Mouse (Mus musculus) kidney, postnatal 0 days (tissue): ENCODE measurements around the gene Dcdc2b. TPM values are rescaled to one million over a fixed set of nuclear protein-coding genes. Genes with fewer than 3 reads are reported as not detected.
A peak's percentile ranks its signal among the peaks of the same experiment; 100 is the strongest.

ENCODE experiments used
- ATAC-seq: fragments of 200-750 bp; cut with Nextera tagmentation; replicated peaks from 2 replicates; pipeline ENCODE4 v1.8.0; 2017; ENCODE audit warnings: low read depth, moderate number of reproducible peaks, moderate TSS enrichment, moderate library complexity; ENCODE audit not compliant: low FRiP score
- DNase-seq: peaks from one replicate; pipeline ENCODE4 v3.0.0-alpha.2; 2016; ENCODE audit warnings: low spot score
- H3K27ac ChIP-seq: fragments of 300-500 bp; sonication (generic); 2 replicates; pipeline ENCODE4 v1.5.1; 2014; ENCODE audit warnings: mild to moderate bottlenecking
- H3K27me3 ChIP-seq: fragments of 300-500 bp; sonication (generic); 2 replicates; pipeline ENCODE4 v1.6.1; 2014; ENCODE audit warnings: low read length, mixed read lengths; ENCODE audit not compliant: insufficient read depth
- H3K36me3 ChIP-seq: fragments of 300-500 bp; sonication (generic); 2 replicates; pipeline ENCODE4 v1.6.1; 2014; ENCODE audit warnings: low read length, mixed read lengths; ENCODE audit not compliant: insufficient read depth
- H3K4me1 ChIP-seq: fragments of 300-500 bp; sonication (generic); replicated peaks from 2 replicates; pipeline ENCODE4 v1.6.1; 2014; ENCODE audit warnings: antibody characterized with exemption, low read length, mixed read lengths; ENCODE audit not compliant: insufficient read depth
- H3K4me2 ChIP-seq: fragments of 300-500 bp; sonication (generic); 2 replicates; pipeline ENCODE4 v1.6.1; 2014; ENCODE audit warnings: mild to moderate bottlenecking, low read length, moderate library complexity, mixed read lengths
- H3K4me3 ChIP-seq: fragments of 300-500 bp; sonication (generic); replicated peaks from 2 replicates; pipeline ENCODE4 v1.5.1; 2014; ENCODE audit warnings: low read depth, low read length
- H3K9ac ChIP-seq: fragments of 300-500 bp; sonication (generic); 2 replicates; pipeline ENCODE4 v1.6.1; 2014; ENCODE audit warnings: low read depth, low read length
- H3K9me3 ChIP-seq: fragments of 300-500 bp; sonication (generic); replicated peaks from 2 replicates; pipeline ENCODE4 v1.6.1; 2016; ENCODE audit warnings: low read length, inconsistent platforms, mixed read lengths
- CTCF ChIP-seq: IDR thresholded peaks from 2 replicates; pipeline ENCODE4 v1.5.1; 2016; ENCODE audit warnings: antibody characterized with exemption, low read depth, mild to moderate bottlenecking, moderate library complexity
- WGBS: fragments of 180-500 bp; shearing (Covaris S2); extraction: QIAGEN DNeasy Blood & Tissue Kit; methylation state at CpG from one replicate; pipeline ENCODE4 v1.1.7; 2014; 5-methylcytosine and 5-hydroxymethylcytosine counted together
- polyA plus RNA-seq: library from polyadenylated mRNA; unstranded; fragments of >200 nt; fragmentation: Nextera tagmentation; extraction: Ambion mirVana; gene quantifications from 2 replicates; pipeline ENCODE4 v1.2.1, GENCODE M21; 2015

The Dcdc2b gene
- polyA plus RNA-seq, 1 experiment from 2014 or later, result 1.9 TPM

DNA sequence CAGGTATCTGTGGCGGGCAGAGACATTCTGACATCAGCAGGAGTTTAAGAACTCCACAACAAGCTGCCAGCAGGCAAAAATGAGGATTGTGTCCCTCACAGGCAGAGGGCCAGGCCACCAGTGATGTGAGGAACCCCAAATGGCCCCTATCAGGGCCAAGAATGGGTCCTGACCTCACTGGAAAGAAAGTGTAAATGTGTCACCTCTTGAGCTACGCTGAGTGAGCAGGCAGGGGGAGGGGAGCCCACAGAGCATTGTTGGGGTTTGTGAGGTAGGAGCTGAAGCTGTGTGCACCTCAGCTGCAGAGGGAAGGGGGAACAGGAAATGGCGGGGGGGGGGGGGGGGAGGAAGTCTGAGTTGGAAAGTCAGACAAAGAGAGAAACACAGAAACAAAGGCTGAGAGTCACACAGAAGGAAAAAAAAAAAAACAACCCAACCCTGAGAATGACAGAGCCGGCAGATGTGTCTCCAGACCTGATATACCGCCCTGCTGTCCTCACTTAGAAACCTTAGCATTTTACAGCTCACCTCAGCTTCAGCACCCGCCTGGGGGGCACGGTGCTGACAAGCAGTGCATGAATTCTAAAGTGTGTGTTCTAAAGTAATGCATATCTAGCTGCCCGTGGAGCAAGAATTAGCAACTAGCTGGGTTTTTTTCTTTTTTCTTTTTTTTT lies 38.7 kb downstream of the Dcdc2b start:
- no peak overlapping the region for H3K27ac ChIP-seq
- WGBS, result 14% methylated on average over 7 of the region's 8 CpGs

DNA sequence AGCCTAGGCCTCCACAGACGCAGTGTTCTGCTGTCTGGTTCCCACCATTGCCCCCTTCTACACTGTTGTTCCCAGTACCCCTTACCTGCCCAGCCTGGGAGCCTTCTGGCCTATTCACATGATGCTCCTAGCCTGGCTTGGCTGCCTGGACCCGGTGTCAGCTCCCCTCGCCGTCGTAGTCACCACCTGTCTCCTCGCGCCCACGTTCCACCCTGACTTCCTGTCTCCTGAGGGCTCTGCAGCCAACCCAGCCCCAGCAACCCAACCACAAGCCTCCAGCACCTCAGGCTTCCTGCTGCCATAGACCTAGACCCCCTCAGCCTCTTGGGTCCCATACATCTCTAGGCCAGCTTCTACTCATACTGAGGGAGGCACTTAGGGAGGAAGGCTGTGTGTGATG lies 40.6 kb downstream of the Dcdc2b start, which contains the start of gene Lck:
Lck (minus strand) TSS at position 212 of the 400 bp plus-strand sequence.
- Histone ChIP-seq H3K27me3 (no peaks in the 10 kb centered on the region), H3K27ac (peak within 1 kb of the TSS; percentile 54), H3K4me2 (no peak within 1 kb of the TSS), H3K4me3 (no peak within 1 kb of the TSS), H3K36me3 (no peaks in the 10 kb centered on the region), H3K9ac (no peak within 1 kb of the TSS), H3K9me3 (no peaks in the 10 kb centered on the region), H3K4me1 (0 out of 2 replicates have a peak, but pooled peaks cover 4% of the 10 kb centered on the region)
- DNase-seq (no peak), ATAC-seq (no peak)
- TF ChIP-seq CTCF, result no peak
- 87% methylated on average over 8 of the region's 8 CpGs for WGBS

More for the DNA sequence above, 38.7 kb downstream of the Dcdc2b start:
- Histone ChIP-seq H3K4me1 (0 out of 2 replicates have a peak, but pooled peaks cover 4% of the 10 kb centered on the region), H3K4me3 (no peak overlapping the region), H3K36me3 (no peaks in the 10 kb centered on the region), H3K4me2 (no peak overlapping the region), H3K9ac (no peak overlapping the region), H3K9me3 (no peaks in the 10 kb centered on the region), H3K27me3 (no peaks in the 10 kb centered on the region)
- no peak for ATAC-seq
- peak; percentile 54 for DNase-seq
- TF ChIP-seq CTCF, result no peak

DNA sequence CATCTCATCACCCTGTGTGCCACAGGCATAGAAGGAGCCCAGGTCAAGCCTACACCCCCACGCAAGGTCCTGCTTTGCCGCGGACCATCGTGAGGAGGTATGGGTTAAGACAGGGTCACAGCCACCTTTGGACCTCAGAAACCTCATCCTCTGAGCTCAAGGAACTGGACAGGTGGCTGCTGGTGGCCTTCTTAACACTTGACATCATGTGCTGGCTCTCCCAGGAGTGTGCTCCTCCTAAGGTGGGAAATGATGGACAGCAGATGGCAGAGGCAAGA lies 41.0 kb downstream of the Dcdc2b start:
- H3K4me2 ChIP-seq, result no peak overlapping the region
- 0 out of 2 replicates have a peak, but pooled peaks cover 4% of the 10 kb centered on the region for H3K4me1 ChIP-seq
- H3K27ac ChIP-seq, result peak overlapping the region; percentile 54; the same call in 1 of the 2 replicates
- no peaks in the 10 kb centered on the region for H3K36me3 ChIP-seq
- 89% methylated on average over 4 of the region's 4 CpGs for WGBS
- no peak overlapping the region for H3K9ac ChIP-seq
- H3K4me3 ChIP-seq, result no peak overlapping the region
- DNase-seq (no peak), ATAC-seq (no peak)
- H3K27me3 ChIP-seq, result no peaks in the 10 kb centered on the region
- no peak for TF ChIP-seq CTCF
- no peaks in the 10 kb centered on the region for H3K9me3 ChIP-seq

DNA sequence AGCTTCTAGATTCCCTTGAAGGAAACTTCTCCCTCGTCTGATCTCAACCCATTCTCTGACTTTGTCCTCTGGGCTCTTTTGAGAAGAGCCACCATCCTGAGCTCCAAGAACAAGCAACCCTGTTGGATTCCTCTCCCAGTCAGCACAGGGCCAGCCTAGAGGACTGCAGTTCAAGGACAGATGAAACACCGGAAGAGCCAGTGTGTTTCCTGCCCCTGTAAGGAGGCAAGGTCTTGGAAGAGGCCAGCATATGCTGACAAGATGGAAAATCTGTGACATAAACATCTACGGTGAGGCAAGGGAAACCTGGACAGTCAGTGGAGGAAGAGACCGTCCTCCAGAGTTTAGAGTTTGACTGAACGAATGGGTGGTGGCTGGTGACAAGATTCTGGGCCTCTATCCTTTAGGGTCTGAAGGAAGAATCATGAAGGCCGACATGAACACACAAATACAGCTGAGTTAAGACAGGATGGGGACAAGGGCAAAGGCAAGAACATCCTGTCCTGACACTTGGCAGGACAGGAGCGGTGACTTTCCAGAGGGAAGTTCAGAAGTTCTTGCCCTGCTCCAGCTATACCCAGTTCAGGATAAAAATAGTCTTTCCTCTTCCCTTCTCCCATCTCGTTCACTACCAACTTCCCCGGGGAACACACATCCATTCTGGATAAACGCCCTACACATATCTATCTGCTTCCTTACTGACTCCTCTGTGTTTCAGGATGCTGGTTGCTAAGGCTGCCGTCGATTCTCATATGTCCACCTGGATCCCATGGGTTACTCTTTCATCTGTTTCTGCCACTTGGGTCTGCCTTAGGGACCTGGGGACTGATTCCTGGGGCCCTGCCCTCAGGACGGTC lies 41.6 kb downstream of the Dcdc2b start:
- Histone ChIP-seq H3K4me3 (no peak overlapping the region), H3K9me3 (no peaks in the 10 kb centered on the region), H3K4me2 (no peak overlapping the region), H3K9ac (no peak overlapping the region), H3K36me3 (no peaks in the 10 kb centered on the region), H3K4me1 (0 out of 2 replicates have a peak, but pooled peaks cover 4% of the 10 kb centered on the region), H3K27me3 (no peaks in the 10 kb centered on the region), H3K27ac (peak overlapping the region; percentile 54)
- ATAC-seq, result no peak
- TF ChIP-seq CTCF, result no peak
- 72% methylated on average over 13 of the region's 13 CpGs for WGBS
- DNase-seq, result peak; percentile 25

DNA sequence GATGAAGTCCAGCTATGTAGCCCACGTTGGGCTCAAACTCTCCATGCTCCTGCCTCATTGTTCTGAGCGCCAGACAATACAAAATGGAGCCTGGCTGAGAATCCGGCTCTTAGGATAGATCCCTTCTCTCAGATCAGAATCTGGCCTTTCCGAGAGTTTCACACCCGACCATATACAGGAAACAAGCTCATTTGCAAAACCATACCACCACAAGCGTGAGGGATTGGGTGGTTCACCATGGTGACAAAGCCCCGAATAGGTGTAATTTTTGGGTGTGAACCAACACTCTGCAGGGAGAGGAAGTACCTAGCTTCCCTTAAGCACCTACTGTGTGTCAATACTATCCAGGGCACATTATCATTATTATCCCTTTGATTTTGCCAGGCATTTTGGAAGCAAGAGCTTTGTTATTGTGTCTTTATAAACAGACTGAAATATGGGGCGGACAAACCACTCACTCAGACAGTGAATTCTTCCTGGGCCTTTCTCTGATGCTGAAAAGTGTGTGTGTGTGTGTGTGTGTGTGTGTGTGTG lies 42.4 kb downstream of the Dcdc2b start:
- Histone ChIP-seq H3K27ac (peak overlapping the region; percentile 54; the same call in 1 of the 2 replicates), H3K4me1 (0 out of 2 replicates have a peak, but pooled peaks cover 4% of the 10 kb centered on the region), H3K9ac (no peak overlapping the region), H3K27me3 (no peaks in the 10 kb centered on the region), H3K9me3 (no peaks in the 10 kb centered on the region), H3K36me3 (no peaks in the 10 kb centered on the region), H3K4me3 (no peak overlapping the region), H3K4me2 (no peak overlapping the region)
- WGBS, result 78% methylated on average over 8 of the region's 8 CpGs
- no peak for TF ChIP-seq CTCF
- ATAC-seq (no peak), DNase-seq (no peak)

DNA sequence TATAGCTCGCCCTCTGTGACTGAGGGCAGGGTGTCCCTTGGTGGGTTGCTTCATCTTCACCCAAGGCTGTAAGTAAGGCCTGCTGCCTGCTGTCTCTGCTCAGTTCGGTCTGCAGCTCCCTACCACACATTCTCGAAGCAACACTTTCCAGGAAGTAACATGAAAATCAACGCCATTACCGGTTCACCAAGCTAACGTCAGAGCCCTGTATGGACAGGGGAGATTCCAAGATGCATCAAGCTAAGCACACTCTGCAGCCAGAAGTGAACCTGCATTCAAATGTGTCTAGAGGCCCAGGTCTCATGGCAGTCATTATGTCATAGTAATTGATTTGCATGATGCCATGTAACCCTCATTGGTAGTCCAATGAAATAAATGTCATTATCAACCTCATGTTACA lies 44.0 kb downstream of the Dcdc2b start:
- ATAC-seq, result no peak
- H3K9me3 ChIP-seq, result no peaks in the 10 kb centered on the region
- no peak overlapping the region for H3K27ac ChIP-seq
- H3K4me2 ChIP-seq, result no peak overlapping the region
- H3K36me3 ChIP-seq, result no peaks in the 10 kb centered on the region
- no peaks in the 10 kb centered on the region for H3K27me3 ChIP-seq
- DNase-seq, result no peak
- H3K4me3 ChIP-seq, result no peak overlapping the region
- TF ChIP-seq CTCF, result no peak
- no peak overlapping the region for H3K9ac ChIP-seq
- 81% methylated on average over 6 of the region's 6 CpGs for WGBS
- H3K4me1 ChIP-seq, result 0 out of 2 replicates have a peak, but pooled peaks cover 2% of the 10 kb centered on the region
